Mouse (Mus musculus) hindbrain, embryonic 12.5 days (tissue): ENCODE results near the gene Hoxb2. TPM values are rescaled to one million over a fixed set of nuclear protein-coding genes. Genes with fewer than 3 reads are reported as not detected.

Experiments
- ATAC-seq: fragments of 200-750 bp; cut with Nextera tagmentation; 2 replicates; pipeline ENCODE4 v1.8.0; 2017; ENCODE audit warnings: moderate TSS enrichment; ENCODE audit not compliant: low FRiP score
- H3K27ac ChIP-seq: fragments of 300-500 bp; sonication (generic); 2 replicates; pipeline ENCODE4 v1.5.1; 2016; ENCODE audit warnings: mild to moderate bottlenecking
- H3K27me3 ChIP-seq: fragments of 300-500 bp; sonication (generic); 2 replicates; pipeline ENCODE4 v1.6.1; 2016; ENCODE audit warnings: mild to moderate bottlenecking
- H3K36me3 ChIP-seq: fragments of 300-500 bp; sonication (generic); 2 replicates; pipeline ENCODE4 v1.6.1; 2016; ENCODE audit warnings: mild to moderate bottlenecking
- H3K4me1 ChIP-seq: fragments of 300-500 bp; sonication (generic); 2 replicates; pipeline ENCODE4 v1.6.1; 2016
- H3K4me2 ChIP-seq: fragments of 300-500 bp; sonication (generic); replicated peaks from 2 replicates; pipeline ENCODE4 v1.6.1; 2016; ENCODE audit warnings: mild to moderate bottlenecking
- H3K4me3 ChIP-seq: fragments of 300-500 bp; sonication (generic); 2 replicates; pipeline ENCODE4 v1.5.1; 2016; ENCODE audit warnings: mild to moderate bottlenecking
- H3K9ac ChIP-seq: fragments of 300-500 bp; sonication (generic); 2 replicates; pipeline ENCODE4 v1.6.1; 2016; ENCODE audit warnings: mild to moderate bottlenecking, moderate library complexity
- H3K9me3 ChIP-seq: fragments of 300-500 bp; sonication (generic); replicated peaks from 2 replicates; pipeline ENCODE4 v1.6.1; 2016; ENCODE audit warnings: mild to moderate bottlenecking
- WGBS: fragments of 180-500 bp; shearing (Covaris S2); methylation state at CpG from one replicate; pipeline ENCODE4 v1.1.7; 2016; 5-methylcytosine and 5-hydroxymethylcytosine counted together
- polyA plus RNA-seq: library from polyadenylated mRNA; unstranded; fragments of >200 nt; fragmentation: Nextera tagmentation; extraction: Ambion mirVana; gene quantifications from 2 replicates; pipeline ENCODE4 v1.2.1, GENCODE M21; 2016

The Hoxb2 gene
- polyA plus RNA-seq, 1 experiment from 2014 or later, result 58.2 TPM

- H3K36me3 ChIP-seq, result no peaks in the 10 kb centered on the region
- peak overlapping the region; percentile 62 for H3K4me2 ChIP-seq
- peak overlapping the region; percentile 95 for H3K27ac ChIP-seq
- H3K27me3 ChIP-seq, result peaks cover 94% of the 10 kb centered on the region
- peak overlapping the region; percentile 85 for H3K9ac ChIP-seq
- no peak for ATAC-seq
- peaks cover 26% of the 10 kb centered on the region for H3K4me1 ChIP-seq
- WGBS, result 2% methylated on average over 40 of the region's 40 CpGs
- H3K4me3 ChIP-seq, result peak overlapping the region; percentile 42
- no peaks in the 10 kb centered on the region for H3K9me3 ChIP-seq
Measured at GRCm38 (mm10) chr11:96341701-96342575, 8.4 kb upstream of the Hoxb2 start.

- ATAC-seq, result no peak
- Histone ChIP-seq H3K4me1 (peaks cover 26% of the 10 kb centered on the region), H3K9me3 (no peaks in the 10 kb centered on the region), H3K27me3 (peaks cover 91% of the 10 kb centered on the region), H3K9ac (peak overlapping the region; percentile 85), H3K27ac (peak overlapping the region; percentile 95), H3K4me3 (peak overlapping the region; percentile 42), H3K4me2 (peak overlapping the region; percentile 62), H3K36me3 (no peaks in the 10 kb centered on the region)
- WGBS, result 0% methylated on average over 4 of the region's 4 CpGs
Measured at GRCm38 (mm10) chr11:96342576-96342930, 7.8 kb upstream of the Hoxb2 start.

- Histone ChIP-seq H3K4me3 (peak overlapping the region; percentile 42), H3K27ac (peak overlapping the region; percentile 95), H3K4me2 (peak overlapping the region; percentile 62), H3K9me3 (no peaks in the 10 kb centered on the region), H3K36me3 (no peaks in the 10 kb centered on the region), H3K27me3 (peaks cover 90% of the 10 kb centered on the region), H3K9ac (peak overlapping the region; percentile 85), H3K4me1 (peaks cover 30% of the 10 kb centered on the region)
- ATAC-seq, result no peak
- 8% methylated on average over 2 of the region's 2 CpGs for WGBS
Measured at GRCm38 (mm10) chr11:96343206-96343745, 7.0 kb upstream of the Hoxb2 start.

- H3K4me3 ChIP-seq, result peak overlapping the region; percentile 42
- H3K27ac ChIP-seq, result peak overlapping the region; percentile 95
- no peaks in the 10 kb centered on the region for H3K36me3 ChIP-seq
- 2% methylated on average over 40 of the region's 40 CpGs for WGBS
- H3K4me1 ChIP-seq, result peaks cover 30% of the 10 kb centered on the region
- ATAC-seq, result peak; percentile 33; the same call in 1 of the 2 replicates
- H3K4me2 ChIP-seq, result peak overlapping the region; percentile 62
- peak overlapping the region; percentile 85 for H3K9ac ChIP-seq
- peaks cover 88% of the 10 kb centered on the region for H3K27me3 ChIP-seq
- H3K9me3 ChIP-seq, result no peaks in the 10 kb centered on the region
Measured at GRCm38 (mm10) chr11:96344061-96344877, 6.1 kb upstream of the Hoxb2 start.

- peak overlapping the region; percentile 95 for H3K27ac ChIP-seq
Measured at GRCm38 (mm10) chr11:96344878-96345159, 5.5 kb upstream of the Hoxb2 start.

GRCm38 (mm10) chr11:96345220-96345892 lies 5.0 kb upstream of the Hoxb2 start:
- peaks cover 87% of the 10 kb centered on the region for H3K27me3 ChIP-seq
- H3K27ac ChIP-seq, result peak overlapping the region; percentile 95
- H3K4me1 ChIP-seq, result peaks cover 39% of the 10 kb centered on the region
- WGBS, result under 1% methylated on average over 32 of the region's 56 CpGs
- H3K4me2 ChIP-seq, result peak overlapping the region; percentile 62
- peak overlapping the region; percentile 42 for H3K4me3 ChIP-seq
- H3K9ac ChIP-seq, result peak overlapping the region; percentile 85
- no peaks in the 10 kb centered on the region for H3K9me3 ChIP-seq
- ATAC-seq, result no peak
- H3K36me3 ChIP-seq, result no peaks in the 10 kb centered on the region

More at GRCm38 (mm10) chr11:96344878-96345159, 5.5 kb upstream of the Hoxb2 start:
- Histone ChIP-seq H3K4me1 (peaks cover 35% of the 10 kb centered on the region), H3K9ac (peak overlapping the region; percentile 85), H3K27me3 (peaks cover 88% of the 10 kb centered on the region), H3K9me3 (no peaks in the 10 kb centered on the region), H3K4me3 (peak overlapping the region; percentile 42), H3K4me2 (peak overlapping the region; percentile 62), H3K36me3 (no peaks in the 10 kb centered on the region)
- no peak for ATAC-seq
- WGBS, result 18% methylated on average over 6 of the region's 6 CpGs

- no peak for ATAC-seq
- Histone ChIP-seq H3K4me3 (peak overlapping the region; percentile 42), H3K27me3 (peaks cover 87% of the 10 kb centered on the region), H3K27ac (peak overlapping the region; percentile 95), H3K4me1 (peaks cover 46% of the 10 kb centered on the region), H3K36me3 (no peaks in the 10 kb centered on the region), H3K9me3 (no peaks in the 10 kb centered on the region), H3K9ac (peak overlapping the region; percentile 85), H3K4me2 (peak overlapping the region; percentile 62)
- WGBS, result 2% methylated on average over 44 of the region's 45 CpGs
Measured at GRCm38 (mm10) chr11:96345893-96346806, 4.2 kb upstream of the Hoxb2 start.

- 28% methylated on average over 5 of the region's 5 CpGs for WGBS
- Histone ChIP-seq H3K4me2 (peak overlapping the region; percentile 62), H3K27me3 (peaks cover 89% of the 10 kb centered on the region), H3K36me3 (no peaks in the 10 kb centered on the region), H3K9ac (0 out of 2 replicates have a peak overlapping the region, but pooled peaks have one; percentile 85), H3K4me3 (no peak overlapping the region), H3K27ac (peak overlapping the region; percentile 95), H3K4me1 (peaks cover 46% of the 10 kb centered on the region), H3K9me3 (no peaks in the 10 kb centered on the region)
- ATAC-seq, result no peak
Measured at GRCm38 (mm10) chr11:96346916-96347520, 3.3 kb upstream of the Hoxb2 start.

GRCm38 (mm10) chr11:96347717-96348116 lies 2.6 kb upstream of the Hoxb2 start:
- peaks cover 46% of the 10 kb centered on the region for H3K4me1 ChIP-seq
- peak overlapping the region; percentile 24 for H3K4me3 ChIP-seq
- peak overlapping the region; percentile 96 for H3K27ac ChIP-seq

GRCm38 (mm10) chr11:96348141-96348928 lies 2.0 kb upstream of the Hoxb2 start:
- ATAC-seq, result no peak
- H3K4me1 ChIP-seq, result peaks cover 46% of the 10 kb centered on the region
- H3K4me2 ChIP-seq, result peak overlapping the region; percentile 47
- H3K27me3 ChIP-seq, result peaks cover 84% of the 10 kb centered on the region
- 6% methylated on average over 21 of the region's 21 CpGs for whole genome bisulfite sequencing
- peak overlapping the region; percentile 24 for H3K4me3 ChIP-seq
- no peaks in the 10 kb centered on the region for H3K36me3 ChIP-seq
- H3K9me3 ChIP-seq, result no peaks in the 10 kb centered on the region
- H3K27ac ChIP-seq, result peak overlapping the region; percentile 96
- H3K9ac ChIP-seq, result peak overlapping the region; percentile 57

More at GRCm38 (mm10) chr11:96347717-96348116, 2.6 kb upstream of the Hoxb2 start:
- H3K9ac ChIP-seq, result no peak overlapping the region
- H3K4me2 ChIP-seq, result peak overlapping the region; percentile 47
- ATAC-seq, result no peak
- no peaks in the 10 kb centered on the region for H3K9me3 ChIP-seq
- 9% methylated on average over 4 of the region's 4 CpGs for WGBS
- H3K36me3 ChIP-seq, result no peaks in the 10 kb centered on the region
- peaks cover 90% of the 10 kb centered on the region for H3K27me3 ChIP-seq
